Mouse (Mus musculus) MEL (cell line): ENCODE measurements around the gene Zfp683. TPM values are rescaled to one million over a fixed set of nuclear protein-coding genes. Genes with fewer than 3 reads are reported as not detected.

Source experiments
- DNase-seq: peaks from one replicate; pipeline ENCODE4 v3.0.0; 2011; ENCODE audit warnings: low read depth, low spot score
- H3K27ac ChIP-seq: 2 replicates; pipeline ENCODE4 v1.5.1; 2012; ENCODE audit warnings: low read depth, mild to moderate bottlenecking, control low read depth, low read length, moderate library complexity; ENCODE audit not compliant: control insufficient read depth
- H3K27me3 ChIP-seq, 2 experiments: fragments of 150-350 bp in 1 of 2; sonication (generic) in 1 of 2; 2 replicates each; pipeline ENCODE4 v1.6.1; 2012; ENCODE audit warnings: low read length in 2 of 2, mild to moderate bottlenecking in 2 of 2, improper control_type of control experiment in 1 of 2, moderate library complexity in 1 of 2; ENCODE audit not compliant: insufficient read depth in 2 of 2, control insufficient read depth in 1 of 2
- H3K36me3 ChIP-seq, 2 experiments: 2 replicates each; pipeline ENCODE4 v1.6.1; 2012 to 2014; ENCODE audit warnings: low read length in 2 of 2, improper control_type of control experiment in 1 of 2, inconsistent platforms in 1 of 2, mild to moderate bottlenecking in 1 of 2; ENCODE audit not compliant: insufficient read depth in 2 of 2, control insufficient read depth in 1 of 2
- H3K4me1 ChIP-seq, 2 experiments: fragments of 150-350 bp in 1 of 2; sonication (generic) in 1 of 2; 2 replicates each; pipeline ENCODE4 v1.6.1; 2012; ENCODE audit warnings: low read length in 2 of 2, improper control_type of control experiment in 1 of 2, mild to moderate bottlenecking in 1 of 2; ENCODE audit not compliant: insufficient read depth in 2 of 2, control insufficient read depth in 1 of 2
- H3K4me3 ChIP-seq, 2 experiments: fragments of 150-350 bp in 1 of 2; sonication (generic) in 1 of 2; 2 replicates each; pipeline ENCODE4 v1.5.1; 2012; ENCODE audit warnings: low read depth in 2 of 2, low read length in 2 of 2, mild to moderate bottlenecking in 2 of 2, moderate library complexity in 2 of 2, control low read depth in 1 of 2, improper control_type of control experiment in 1 of 2; ENCODE audit not compliant: control insufficient read depth in 1 of 2, insufficient read depth in 1 of 2
- H3K79me2 ChIP-seq: 2 replicates; pipeline ENCODE4 v1.6.1; 2012; ENCODE audit warnings: mild to moderate bottlenecking, low read length, moderate library complexity; ENCODE audit not compliant: control insufficient read depth, poor library complexity, insufficient read depth
- H3K9ac ChIP-seq: 2 replicates; pipeline ENCODE4 v1.6.1; 2012; ENCODE audit warnings: low read depth, mild to moderate bottlenecking, control low read depth, low read length, moderate library complexity; ENCODE audit not compliant: control insufficient read depth, poor library complexity, severe bottlenecking
- H3K9me3 ChIP-seq: fragments of 150-350 bp; sonication (generic); replicated peaks from 2 replicates; pipeline ENCODE4 v1.6.1; 2012; ENCODE audit warnings: mild to moderate bottlenecking, low read length, improper control_type of control experiment, moderate library complexity; ENCODE audit not compliant: insufficient read depth
- BHLHE40 ChIP-seq: IDR thresholded peaks from 2 replicates; pipeline ENCODE4 v1.6.1; 2012; ENCODE audit warnings: low read depth, mild to moderate bottlenecking, inconsistent platforms, low read length, improper control_type of control experiment, borderline replicate concordance
- CHD1 ChIP-seq: IDR thresholded peaks from 2 replicates; pipeline ENCODE4 v1.6.1; 2012; ENCODE audit warnings: low read depth, mild to moderate bottlenecking, inconsistent platforms, low read length, improper control_type of control experiment
- CHD2 ChIP-seq: IDR thresholded peaks from 2 replicates; pipeline ENCODE4 v1.6.1; 2011; ENCODE audit warnings: low read length, improper control_type of control experiment
- E2F4 ChIP-seq: IDR thresholded peaks from 2 replicates; pipeline ENCODE4 v1.6.1; 2011; ENCODE audit warnings: low read depth, low read length, improper control_type of control experiment, borderline replicate concordance
- ELF1 ChIP-seq: IDR thresholded peaks from 2 replicates; pipeline ENCODE4 v1.6.1; 2014; ENCODE audit warnings: low read depth, mild to moderate bottlenecking, inconsistent platforms, low read length, improper control_type of control experiment, moderate library complexity
- EP300 ChIP-seq, 2 experiments: IDR thresholded peaks; 2 replicates each; pipeline ENCODE4 v1.6.1; 2011; ENCODE audit warnings: improper control_type of control experiment in 2 of 2, low read length in 2 of 2, low read depth in 1 of 2, mild to moderate bottlenecking in 1 of 2
- ETS1 ChIP-seq: IDR thresholded peaks from 2 replicates; pipeline ENCODE4 v1.6.1; 2012; ENCODE audit warnings: low read depth, mild to moderate bottlenecking, inconsistent platforms, low read length, improper control_type of control experiment, moderate library complexity
- GABPA ChIP-seq: IDR thresholded peaks from 2 replicates; pipeline ENCODE4 v1.6.1; 2012; ENCODE audit warnings: low read depth, mild to moderate bottlenecking, inconsistent platforms, low read length, improper control_type of control experiment, moderate library complexity
- JUND ChIP-seq: IDR thresholded peaks from 2 replicates; pipeline ENCODE4 v1.6.1; 2011; ENCODE audit warnings: low read depth, mild to moderate bottlenecking, improper control_type of control experiment, low read length
- MAFK ChIP-seq: IDR thresholded peaks from 2 replicates; pipeline ENCODE4 v1.6.1; 2011; ENCODE audit warnings: low read depth, mild to moderate bottlenecking, low read length, improper control_type of control experiment, borderline replicate concordance
- MAX ChIP-seq: IDR thresholded peaks from 2 replicates; pipeline ENCODE4 v1.6.1; 2011; ENCODE audit warnings: low read length, improper control_type of control experiment
- MAZ ChIP-seq: IDR thresholded peaks from 2 replicates; pipeline ENCODE4 v1.6.1; 2012; ENCODE audit warnings: low read depth, mild to moderate bottlenecking, inconsistent platforms, low read length, improper control_type of control experiment
- MXI1 ChIP-seq: IDR thresholded peaks from 2 replicates; pipeline ENCODE4 v1.6.1; 2011; ENCODE audit warnings: mild to moderate bottlenecking, low read depth, low read length, improper control_type of control experiment
- MYB ChIP-seq: IDR thresholded peaks from 2 replicates; pipeline ENCODE4 v1.6.1; 2011; ENCODE audit warnings: mild to moderate bottlenecking, low read depth, low read length, improper control_type of control experiment
- MYC ChIP-seq: IDR thresholded peaks from 2 replicates; pipeline ENCODE4 v1.6.1; 2011; ENCODE audit warnings: low read depth, mild to moderate bottlenecking, low read length, improper control_type of control experiment, moderate library complexity
- NELFE ChIP-seq: IDR thresholded peaks from 2 replicates; pipeline ENCODE4 v1.6.1; 2011; ENCODE audit warnings: low read depth, low read length, improper control_type of control experiment
- NRF1 ChIP-seq: IDR thresholded peaks from 2 replicates; pipeline ENCODE4 v1.6.1; 2014; ENCODE audit warnings: low read depth, mild to moderate bottlenecking, inconsistent platforms, low read length, improper control_type of control experiment, moderate library complexity; ENCODE audit not compliant: poor library complexity, insufficient read depth, severe bottlenecking
- POLR2A ChIP-seq, 2 experiments: IDR thresholded peaks; 2 replicates each; pipeline ENCODE4 v1.6.1; 2011 to 2012; ENCODE audit warnings: low read length in 2 of 2, mild to moderate bottlenecking in 2 of 2, control low read depth in 1 of 2, improper control_type of control experiment in 1 of 2, low read depth in 1 of 2, moderate library complexity in 1 of 2; ENCODE audit not compliant: control insufficient read depth in 1 of 2, insufficient read depth in 1 of 2, poor library complexity in 1 of 2
- POLR2AphosphoS2 ChIP-seq: IDR thresholded peaks from 2 replicates; pipeline ENCODE4 v1.6.1; 2011; ENCODE audit warnings: low read length, improper control_type of control experiment
- POLR2AphosphoS5 ChIP-seq: IDR thresholded peaks from 2 replicates; pipeline ENCODE4 v1.6.1; 2012; ENCODE audit warnings: low read depth, borderline replicate concordance, mild to moderate bottlenecking, inconsistent platforms, low read length, moderate library complexity, mixed read lengths
- RCOR1 ChIP-seq: IDR thresholded peaks from 2 replicates; pipeline ENCODE4 v1.6.1; 2012; ENCODE audit warnings: low read depth, mild to moderate bottlenecking, inconsistent platforms, low read length, improper control_type of control experiment
- SIN3A ChIP-seq: IDR thresholded peaks from 2 replicates; pipeline ENCODE4 v1.6.1; 2012; ENCODE audit warnings: low read length, improper control_type of control experiment, inconsistent platforms
- SMC3 ChIP-seq: IDR thresholded peaks from 2 replicates; pipeline ENCODE4 v1.6.1; 2011; ENCODE audit warnings: low read depth, low read length, improper control_type of control experiment
- TBP ChIP-seq: IDR thresholded peaks from 2 replicates; pipeline ENCODE4 v1.8.0; 2011; ENCODE audit warnings: low read depth, low read length, improper control_type of control experiment
- TCF12 ChIP-seq: IDR thresholded peaks from 2 replicates; pipeline ENCODE4 v1.6.1; 2014; ENCODE audit warnings: low read depth, mild to moderate bottlenecking, inconsistent platforms, low read length, improper control_type of control experiment, moderate library complexity
- USF2 ChIP-seq, 2 experiments: IDR thresholded peaks; 2 replicates each; pipeline ENCODE4 v1.6.1; 2011 to 2012; ENCODE audit warnings: improper control_type of control experiment in 2 of 2, low read length in 2 of 2, borderline replicate concordance in 1 of 2, inconsistent platforms in 1 of 2, low read depth in 1 of 2, mild to moderate bottlenecking in 1 of 2; ENCODE audit not compliant: insufficient read depth in 1 of 2
- ZMIZ1 ChIP-seq: IDR thresholded peaks from 2 replicates; pipeline ENCODE4 v1.6.1; 2012; ENCODE audit warnings: low read depth, mild to moderate bottlenecking, inconsistent platforms, low read length, improper control_type of control experiment, moderate library complexity
- ZNF384 ChIP-seq: IDR thresholded peaks from 2 replicates; pipeline ENCODE4 v1.6.1; 2012; ENCODE audit warnings: low read depth, mild to moderate bottlenecking, inconsistent platforms, low read length, improper control_type of control experiment
- polyA plus RNA-seq, 2 experiments: library from polyadenylated mRNA; stranded (reverse) in 1 of 2; unstranded in 1 of 2; fragments of >175 nt in 1 of 2; fragments of >200 nt in 1 of 2; gene quantifications; 2 replicates each; pipeline versions ENCODE4 v1.2.1 to v1.2.4; 2012; ENCODE audit warnings: low replicate concordance in 2 of 2, low read depth in 1 of 2; ENCODE audit not compliant: insufficient read length in 2 of 2, insufficient read depth in 1 of 2, missing spikeins in 1 of 2
- total RNA-seq: library from RNA; depleted of rRNA; stranded (reverse); fragments of 300-350 nt; gene quantifications from 2 replicates; pipeline ENCODE4 v1.2.3, GENCODE M21; 2012

Zfp683 gene
- total and polyA plus RNA-seq, 3 experiments: not detected

GRCm38 (mm10) chr4:134018779-134019145 is 34.9 kb upstream of the Zfp683 start, which contains the start of gene Lin28a:
Gene Lin28a (minus strand): TSS chr4:134018841.
- TF ChIP-seq MAX (no peak), ZNF384 (no peak), SMC3 (no peak), MAZ (no peak), TCF12 (no peak), EP300 (IDR thresholded peaks at IDR 0.05; ENCODE audit: low read depth in 1 of 2, low read length in 2 of 2) (no peak), ETS1 (no peak), POLR2AphosphoS5 (no peak), SIN3A (no peak), ZMIZ1 (no peak), POLR2A (IDR thresholded peaks at IDR 0.05; ENCODE audit: control insufficient read depth in 1 of 2, insufficient read depth in 1 of 2, low read depth in 1 of 2, low read length in 2 of 2, poor library complexity in 1 of 2) (no peak), TBP (no peak), RCOR1 (no peak), POLR2AphosphoS2 (no peak), MXI1 (no peak), CHD1 (no peak), BHLHE40 (no peak), ELF1 (no peak)
- TF ChIP-seq, all 39 proteins: peak for 0
- no peak within 1 kb of the TSS for H3K27ac ChIP-seq

GRCm38 (mm10) chr4:134019210-134019609 is 34.4 kb upstream of the Zfp683 start:
- no peaks in the 10 kb centered on the region for H3K4me1 ChIP-seq
- H3K9me3 ChIP-seq: no peaks in the 10 kb centered on the region
- DNase-seq: no peak
- no peaks in the 10 kb centered on the region for H3K36me3 ChIP-seq
- H3K79me2 ChIP-seq: no peaks in the 10 kb centered on the region
- H3K27me3 ChIP-seq: no peaks in the 10 kb centered on the region
- no peak for TF ChIP-seq TBP
- TF ChIP-seq ETS1: no peak
- no peak for TF ChIP-seq E2F4
- TF ChIP-seq JUND: no peak
- no peak for TF ChIP-seq NRF1
- TF ChIP-seq RCOR1: no peak
- TF ChIP-seq MYC: no peak
- no peak for TF ChIP-seq NELFE
- TF ChIP-seq MAFK: no peak
- TF ChIP-seq USF2 (IDR thresholded peaks at IDR 0.05; ENCODE audit: borderline replicate concordance in 1 of 2, insufficient read depth in 1 of 2, low read depth in 1 of 2, low read length in 2 of 2): no peak
- no peak for TF ChIP-seq EP300 (IDR thresholded peaks at IDR 0.05; ENCODE audit: low read depth in 1 of 2, low read length in 2 of 2)
- no peak for TF ChIP-seq GABPA
- TF ChIP-seq MYB: no peak
- no peak for TF ChIP-seq CHD1
- no peak for TF ChIP-seq POLR2AphosphoS2
- no peak for TF ChIP-seq CHD2
- TF ChIP-seq POLR2A (IDR thresholded peaks at IDR 0.05; ENCODE audit: control insufficient read depth in 1 of 2, insufficient read depth in 1 of 2, low read depth in 1 of 2, low read length in 2 of 2, poor library complexity in 1 of 2): no peak
- TF ChIP-seq MXI1: no peak
- TF ChIP-seq ELF1: no peak
- no peak for TF ChIP-seq MAZ
- no peak overlapping the region for H3K9ac ChIP-seq
- H3K27ac ChIP-seq: no peak overlapping the region
- no peak overlapping the region for H3K4me3 ChIP-seq

More at GRCm38 (mm10) chr4:134018779-134019145, 34.9 kb upstream of the Zfp683 start, which contains the start of gene Lin28a:
- no peaks in the 10 kb centered on the region for H3K4me1 ChIP-seq
- no peaks in the 10 kb centered on the region for H3K27me3 ChIP-seq
- H3K9ac ChIP-seq: no peak within 1 kb of the TSS
- no peak for DNase-seq
- H3K36me3 ChIP-seq: no peaks in the 10 kb centered on the region
- H3K9me3 ChIP-seq: no peaks in the 10 kb centered on the region
- no peak within 1 kb of the TSS for H3K4me3 ChIP-seq
- H3K79me2 ChIP-seq: no peaks in the 10 kb centered on the region
